Mouse (Mus musculus) right cerebral cortex, adult 2 months (tissue): ENCODE measurements around the gene Uba6.

Experiments used
- DNase-seq, 2 experiments: peaks; one replicate each; pipeline ENCODE4 v3.0.0; 2021 to 2022; ENCODE audit warnings: low spot score in 2 of 2

Gene Uba6

GRCm38 (mm10) chr5:86172449-86173161 is at the start of gene Uba6:
Gene Uba6 (minus strand): TSS chr5:86172803.
- peak; percentile 98 to 99 for DNase-seq

GRCm38 (mm10) chr5:86197801-86198200 is 25.2 kb upstream of the Uba6 start, which contains the start of gene Gnrhr:
Gene Gnrhr (minus strand): TSS chr5:86197901.
- no peak for DNase-seq

- no peak for DNase-seq
Observed at GRCm38 (mm10) chr5:86191356-86191755, 18.8 kb upstream of the Uba6 start.

- no peak for DNase-seq
Observed at GRCm38 (mm10) chr5:86190770-86191169, 18.2 kb upstream of the Uba6 start.

- no peak for DNase-seq
Observed at GRCm38 (mm10) chr5:86190290-86190689, 17.7 kb upstream of the Uba6 start.

GRCm38 (mm10) chr5:86187441-86187840 is 14.8 kb upstream of the Uba6 start:
- no peak for DNase-seq

GRCm38 (mm10) chr5:86173778-86174177 is 1.2 kb upstream of the Uba6 start:
- DNase-seq = no peak

GRCm38 (mm10) chr5:86172088-86172448 is 535 bp downstream of the Uba6 start:
- DNase-seq = peak; percentile 21 to 49

GRCm38 (mm10) chr5:86129828-86130227 is 42.8 kb downstream of the Uba6 start:
- DNase-seq = no peak

GRCm38 (mm10) chr5:86128749-86129148 is 43.9 kb downstream of the Uba6 start:
- no peak for DNase-seq

GRCm38 (mm10) chr5:86118457-86119094 is 54.0 kb downstream of the Uba6 start:
- DNase-seq = no peak

GRCm38 (mm10) chr5:86113997-86114396 is 58.6 kb downstream of the Uba6 start:
- no peak for DNase-seq

GRCm38 (mm10) chr5:86113037-86113436 is 59.6 kb downstream of the Uba6 start:
- DNase-seq = no peak

GRCm38 (mm10) chr5:86111074-86111473 is 61.5 kb downstream of the Uba6 start:
- DNase-seq = no peak

GRCm38 (mm10) chr5:86106610-86107009 is 66.0 kb downstream of the Uba6 start:
- DNase-seq = no peak

- no peak for DNase-seq
Observed at GRCm38 (mm10) chr5:86102176-86102575, 70.4 kb downstream of the Uba6 start.

- no peak for DNase-seq
Observed at GRCm38 (mm10) chr5:86100621-86101020, 72.0 kb downstream of the Uba6 start.

- no peak for DNase-seq
Observed at GRCm38 (mm10) chr5:86098988-86099387, 73.6 kb downstream of the Uba6 start.

- no peak for DNase-seq
Observed at GRCm38 (mm10) chr5:86094754-86095153, 77.8 kb downstream of the Uba6 start.

- no peak for DNase-seq
Observed at GRCm38 (mm10) chr5:86086751-86087150, 85.9 kb downstream of the Uba6 start.

GRCm38 (mm10) chr5:86084979-86085378 is 87.6 kb downstream of the Uba6 start:
- DNase-seq = no peak

GRCm38 (mm10) chr5:86083987-86084386 is 88.6 kb downstream of the Uba6 start:
- no peak for DNase-seq

GRCm38 (mm10) chr5:86078720-86079334 is 93.8 kb downstream of the Uba6 start:
- no peak for DNase-seq
